ENCODE assay signal across 21 mouse cellular contexts in genomic region chr11:93497896-93498295, GRCm38 (mm10).
DNase-seq lines count a peak whose midpoint lies in the region; ATAC-seq and TF ChIP-seq lines count a peak whose summit lies in the region.
"Had no signal": no experiment of that assay in that cellular context is flagged by ENCODE, and none has a peak within 500 bp of the region (broad histone marks: within the 10 kb centered on the region; RNA-seq: fewer than 3 reads in every experiment).

No protein-coding gene starts in this region.

- H3K27me3 ChIP-seq in forebrain, postnatal 0 days (ENCODE audit: insufficient read depth, low read length) = no peaks in the 10 kb centered on the region
- H3K27me3 ChIP-seq in forebrain, embryonic 16.5 days (replicated peaks; ENCODE audit: control insufficient read depth, insufficient read depth, low read length) = no peaks in the 10 kb centered on the region
- H3K27me3 ChIP-seq in hindbrain, postnatal 0 days (ENCODE audit: insufficient read depth, low read length) = no peaks in the 10 kb centered on the region
- no peaks in the 10 kb centered on the region for H3K27me3 ChIP-seq in hindbrain, embryonic 10.5 days (ENCODE audit: insufficient read depth, poor library complexity, severe bottlenecking)
- H3K27me3 ChIP-seq: forebrain, embryonic 15.5 days; heart, embryonic 15.5 days; hindbrain, embryonic 12.5 days; Patski had no signal

- no peak overlapping the region for H3K4me2 ChIP-seq in forebrain, postnatal 0 days (ENCODE audit: low read depth)
- no peak overlapping the region for H3K4me2 ChIP-seq in forebrain, embryonic 16.5 days (ENCODE audit: low read length)
- H3K4me2 ChIP-seq in hindbrain, postnatal 0 days (ENCODE audit: low read depth, low read length) = no peak overlapping the region
- H3K4me2 ChIP-seq: forebrain, embryonic 15.5 days; heart, embryonic 11.5 days; heart, embryonic 15.5 days; hindbrain, embryonic 12.5 days had no signal

- H3K36me3 ChIP-seq in forebrain, postnatal 0 days (ENCODE audit: insufficient read depth) = no peaks in the 10 kb centered on the region
- H3K36me3 ChIP-seq in forebrain, embryonic 16.5 days (ENCODE audit: control insufficient read depth, insufficient read depth) = no peaks in the 10 kb centered on the region
- no peaks in the 10 kb centered on the region for H3K36me3 ChIP-seq in hindbrain, postnatal 0 days (ENCODE audit: insufficient read depth, low read length)
- no peaks in the 10 kb centered on the region for H3K36me3 ChIP-seq in hindbrain, embryonic 10.5 days
- H3K36me3 ChIP-seq: embryonic facial prominence, embryonic 10.5 days; forebrain, embryonic 15.5 days; heart, embryonic 15.5 days; hindbrain, embryonic 12.5 days had no signal

- no peaks in the 10 kb centered on the region for H3K9me3 ChIP-seq in forebrain, postnatal 0 days (ENCODE audit: low read length)
- no peaks in the 10 kb centered on the region for H3K9me3 ChIP-seq in forebrain, embryonic 16.5 days (ENCODE audit: control insufficient read depth, low read length)
- no peaks in the 10 kb centered on the region for H3K9me3 ChIP-seq in hindbrain, postnatal 0 days (ENCODE audit: low read length)
- H3K9me3 ChIP-seq in hindbrain, embryonic 10.5 days = no peaks in the 10 kb centered on the region
- H3K9me3 ChIP-seq: embryonic facial prominence, embryonic 10.5 days; forebrain, embryonic 15.5 days; heart, embryonic 15.5 days; hindbrain, embryonic 12.5 days had no signal

- WGBS in forebrain, postnatal 0 days = 46% methylated on average over 6 of the region's 6 CpGs
- 60% methylated on average over 6 of the region's 6 CpGs for WGBS in forebrain, embryonic 16.5 days
- 62% methylated on average over 6 of the region's 6 CpGs for WGBS in hindbrain, postnatal 0 days
- 74% methylated on average over 6 of the region's 6 CpGs for WGBS in hindbrain, embryonic 10.5 days

- TF ChIP-seq CTCF in forebrain, postnatal 0 days (IDR thresholded peaks at IDR 0.05; ENCODE audit: low read depth) = no peak
- no peak for TF ChIP-seq CTCF in hindbrain, postnatal 0 days (IDR thresholded peaks at IDR 0.05; ENCODE audit: low read depth)

- H3K27ac ChIP-seq in forebrain, postnatal 0 days (ENCODE audit: low read depth, low read length) = no peak overlapping the region
- H3K27ac ChIP-seq in forebrain, embryonic 16.5 days (ENCODE audit: low read length) = no peak overlapping the region
- no peak overlapping the region for H3K27ac ChIP-seq in hindbrain, postnatal 0 days
- no peak overlapping the region for H3K27ac ChIP-seq in hindbrain, embryonic 10.5 days
- H3K27ac ChIP-seq: embryonic facial prominence, embryonic 10.5 days; forebrain, embryonic 15.5 days; heart, embryonic 15.5 days; hindbrain, embryonic 12.5 days had no signal

- H3K4me1 ChIP-seq in forebrain, postnatal 0 days (ENCODE audit: insufficient read depth) = no peaks in the 10 kb centered on the region
- no peaks in the 10 kb centered on the region for H3K4me1 ChIP-seq in forebrain, embryonic 16.5 days (replicated peaks; ENCODE audit: control insufficient read depth, insufficient read depth, low read length)
- H3K4me1 ChIP-seq in hindbrain, postnatal 0 days (ENCODE audit: insufficient read depth, low read length) = no peaks in the 10 kb centered on the region
- peaks cover 12% of the 10 kb centered on the region for H3K4me1 ChIP-seq in hindbrain, embryonic 10.5 days (replicated peaks)
- H3K4me1 ChIP-seq: forebrain, embryonic 15.5 days; heart, embryonic 15.5 days had no signal

- no peak for ATAC-seq in forebrain, postnatal 0 days
- no peak for ATAC-seq in forebrain, embryonic 16.5 days
- no peak for ATAC-seq in hindbrain, postnatal 0 days
- ATAC-seq: forebrain, embryonic 15.5 days; hindbrain, embryonic 16.5 days; Patski had no signal

- DNase-seq in forebrain, postnatal 0 days = peak; percentile 16
- DNase-seq in hindbrain, postnatal 0 days (ENCODE audit: low spot score) = peak; percentile 37
- DNase-seq in hindbrain, embryonic 10.5 days (ENCODE audit: low spot score) = no peak
- DNase-seq in R1 (ENCODE audit: low read depth, low spot score) = peak; percentile 17
- peak; percentile 28 for DNase-seq in brain, embryonic 18.5 days (ENCODE audit: low read depth, low spot score)
- no peak for DNase-seq in layer of hippocampus, postnatal 14 days (ENCODE audit: low spot score in 2 of 2)
- DNase-seq: adrenal gland, adult 8-10 months; adrenal gland, postnatal 36 days; cerebellum, adult 18-20 months; cerebellum, adult 9-11 months; gastrocnemius, postnatal 36 days; heart, adult 18-20 months; kidney, adult 11 months had no signal

- H3K4me3 ChIP-seq in forebrain, postnatal 0 days (ENCODE audit: low read depth, low read length) = no peak overlapping the region
- H3K4me3 ChIP-seq in forebrain, embryonic 16.5 days (replicated peaks; ENCODE audit: low read length) = no peak overlapping the region
- H3K4me3 ChIP-seq in hindbrain, postnatal 0 days (ENCODE audit: low read length) = no peak overlapping the region
- H3K4me3 ChIP-seq in hindbrain, embryonic 10.5 days = no peak overlapping the region
- H3K4me3 ChIP-seq: embryonic facial prominence, embryonic 10.5 days; forebrain, embryonic 15.5 days; heart, embryonic 15.5 days; hindbrain, embryonic 12.5 days had no signal

- H3K9ac ChIP-seq in forebrain, postnatal 0 days = no peak overlapping the region
- no peak overlapping the region for H3K9ac ChIP-seq in forebrain, embryonic 16.5 days (replicated peaks; ENCODE audit: low read depth, low read length)
- no peak overlapping the region for H3K9ac ChIP-seq in hindbrain, postnatal 0 days (replicated peaks; ENCODE audit: low read length)
- H3K9ac ChIP-seq: forebrain, embryonic 15.5 days; heart, embryonic 15.5 days; hindbrain, embryonic 12.5 days had no signal

Comparison
In these comparisons a context has a peak if more than half of its experiments do, and no peak if none do; other contexts are left out.
1. DNase-seq: peak in forebrain, postnatal 0 days (single experiment), hindbrain, postnatal 0 days (single experiment), R1 (single experiment) and brain, embryonic 18.5 days (single experiment); none in hindbrain, embryonic 10.5 days (single experiment) and layer of hippocampus, postnatal 14 days (0 of 2).